Mouse (Mus musculus): Measurements from ENCODE around the gene Tsnaxip1.

Gene Tsnaxip1

GRCm38 (mm10) chr8:105866364-105867029, 39.0 kb downstream of the Tsnaxip1 start:
- DNase-seq = no peak

- DNase-seq = no peak
Measured at GRCm38 (mm10) chr8:105874301-105874700, 46.8 kb downstream of the Tsnaxip1 start.

DNA sequence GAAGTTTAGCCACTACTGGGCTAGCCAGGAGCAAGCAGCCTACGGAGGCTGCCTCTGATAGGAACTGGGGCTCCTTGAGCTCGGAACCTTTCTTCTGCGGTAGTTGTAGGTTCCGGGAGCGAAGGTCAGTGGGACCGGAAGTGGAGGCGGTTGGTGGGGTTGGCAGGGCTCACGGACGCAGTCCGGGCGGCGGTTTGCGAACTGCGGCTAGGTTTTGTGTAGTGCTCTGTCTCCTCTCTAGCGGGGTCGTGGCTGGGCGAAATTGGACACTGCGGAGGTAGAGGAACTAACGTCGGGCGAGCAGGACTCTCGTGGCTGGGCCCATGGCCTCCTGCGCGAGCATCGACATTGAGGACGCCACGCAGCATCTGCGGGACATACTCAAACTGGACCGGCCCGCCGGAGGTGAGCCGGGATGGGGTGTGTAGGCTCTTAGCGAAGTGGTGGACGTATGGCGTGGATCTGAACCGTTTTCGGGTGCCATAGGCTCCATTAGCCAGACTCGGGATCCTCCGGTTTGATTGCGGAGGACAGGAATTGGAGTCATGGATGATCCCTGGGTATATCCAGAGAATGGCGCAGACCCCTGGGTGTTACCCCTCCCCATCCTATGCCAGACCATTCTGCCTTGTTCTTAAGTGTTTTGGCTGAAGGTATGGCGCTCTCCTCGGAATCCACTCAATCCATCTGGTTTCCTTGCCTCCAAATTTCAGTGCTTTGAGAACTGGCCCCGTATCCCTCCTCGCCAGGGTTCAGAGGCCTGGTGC, 53.4 kb downstream of the Tsnaxip1 start, which contains the start of gene Edc4:
Gene Edc4 (plus strand): TSS at position 128 of the 767 bp plus-strand sequence.
- DNase-seq = peak; percentile 85 to 89

- no peak for DNase-seq
Measured at GRCm38 (mm10) chr8:105889756-105890465, 62.4 kb downstream of the Tsnaxip1 start.

DNA sequence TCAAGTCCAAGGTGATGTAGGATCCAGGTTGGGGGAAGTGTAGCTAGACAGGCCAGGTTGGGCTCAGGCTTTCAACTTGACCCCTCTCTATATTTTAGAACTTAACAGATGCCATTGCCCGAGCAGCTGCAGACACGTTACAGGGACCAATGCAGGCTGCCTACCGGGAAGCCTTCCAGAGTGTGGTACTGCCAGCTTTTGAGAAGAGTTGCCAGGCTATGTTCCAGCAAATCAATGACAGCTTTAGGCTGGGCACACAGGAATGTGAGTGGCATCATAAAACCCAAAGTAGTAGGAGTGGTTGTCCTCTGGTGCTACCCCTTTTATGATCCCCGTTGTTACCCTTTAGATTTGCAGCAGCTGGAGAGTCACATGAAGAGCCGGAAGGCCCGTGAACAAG, 63.3 kb downstream of the Tsnaxip1 start:
- DNase-seq = no peak

DNA sequence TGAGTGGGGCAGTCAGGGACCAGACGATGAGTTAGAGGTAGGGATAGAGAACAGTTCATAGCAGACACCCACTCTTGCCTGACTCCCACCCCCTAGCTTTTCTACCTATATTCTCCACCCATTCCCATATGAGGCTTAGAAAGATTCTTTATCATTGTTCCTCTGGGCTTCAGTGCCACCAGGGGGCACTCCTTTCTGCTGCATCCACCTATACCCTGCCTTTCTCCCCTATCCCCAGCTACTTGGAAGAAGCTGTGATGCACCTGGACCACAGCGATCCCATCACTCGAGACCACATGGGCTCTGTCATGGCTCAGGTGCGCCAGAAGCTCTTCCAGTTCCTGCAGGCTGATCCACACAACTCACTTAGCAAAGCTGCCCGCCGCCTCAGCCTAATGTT, 64.9 kb downstream of the Tsnaxip1 start:
- peak in 1 of 2 experiments; percentile 52 for DNase-seq

DNA sequence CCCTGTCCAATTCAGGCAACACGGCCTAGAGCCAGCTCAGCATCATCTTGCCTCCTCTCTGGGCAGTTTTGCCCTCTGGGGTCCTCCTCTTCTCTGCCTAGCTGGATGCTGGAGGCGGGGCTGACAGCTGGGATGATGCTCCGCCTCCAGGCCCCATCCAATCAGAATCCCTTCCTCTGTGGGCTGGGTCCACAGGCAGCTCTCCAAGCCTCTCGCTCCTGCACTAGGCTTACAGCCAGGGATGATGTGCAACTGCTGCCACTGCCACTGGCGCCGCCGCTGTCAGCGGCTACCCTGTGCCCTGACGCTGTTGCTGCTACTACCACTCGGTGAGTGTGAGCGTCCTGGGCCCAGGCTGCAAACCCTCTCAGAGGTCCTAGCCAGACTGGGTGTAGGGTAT, 65.8 kb downstream of the Tsnaxip1 start, which contains the start of gene Nrn1l:
Gene Nrn1l (plus strand): TSS at position 229 of the 400 bp plus-strand sequence.
- DNase-seq = peak; percentile 79 to 90

All from kidney, postnatal 25 days (tissue).